Mouse (Mus musculus) right cerebral cortex, adult 2 months (tissue): ENCODE data around the gene Bag5.
"Not testable (repeated sequence)": the region's sequence is repeated elsewhere in the genome, so short reads cannot be mapped to it uniquely, and the experiment has no call there.

Source experiments
- DNase-seq, 2 experiments: peaks; one replicate each; pipeline ENCODE4 v3.0.0; 2021 to 2022; ENCODE audit warnings: low spot score in 2 of 2

Gene Bag5

GRCm38 (mm10) chr12:111674850-111675486 is 38.1 kb downstream of the Bag5 start:
- DNase-seq = no peak

- DNase-seq = no peak
These were observed 40.5 kb downstream of the Bag5 start for GRCm38 (mm10) chr12:111672581-111672980.

GRCm38 (mm10) chr12:111672176-111672575 is 40.9 kb downstream of the Bag5 start, which contains the start of gene Ckb:
Ckb (minus strand) TSS chr12:111672338.
- peak; percentile 91 to 94 for DNase-seq

- peak; percentile 76 to 85 for DNase-seq
These were observed 41.6 kb downstream of the Bag5 start for GRCm38 (mm10) chr12:111671431-111671902.

GRCm38 (mm10) chr12:111670976-111671375 is 42.1 kb downstream of the Bag5 start:
- no peak for DNase-seq

- peak; percentile 75 to 77 for DNase-seq
These were observed 42.6 kb downstream of the Bag5 start for GRCm38 (mm10) chr12:111670371-111670971.

GRCm38 (mm10) chr12:111669961-111670360 is 43.1 kb downstream of the Bag5 start:
- DNase-seq = no peak

GRCm38 (mm10) chr12:111669000-111669788 is 43.9 kb downstream of the Bag5 start:
- peak in 1 of 2 experiments; percentile 44 for DNase-seq

- peak; percentile 98 for DNase-seq
These were observed 44.6 kb downstream of the Bag5 start for GRCm38 (mm10) chr12:111668457-111668912.

- DNase-seq = no peak
These were observed 45.6 kb downstream of the Bag5 start for GRCm38 (mm10) chr12:111667421-111667820.

- DNase-seq = peak; percentile 81 to 87
These were observed 46.7 kb downstream of the Bag5 start for GRCm38 (mm10) chr12:111666380-111666779.

GRCm38 (mm10) chr12:111665041-111665880 is 47.8 kb downstream of the Bag5 start:
- no peak for DNase-seq

GRCm38 (mm10) chr12:111664144-111664634 is 48.9 kb downstream of the Bag5 start:
- DNase-seq = no peak

GRCm38 (mm10) chr12:111663228-111664143 is 49.6 kb downstream of the Bag5 start:
- DNase-seq = peak in 1 of 2 experiments; percentile 33

- DNase-seq = not testable (repeated sequence)
These were observed 51.5 kb downstream of the Bag5 start for GRCm38 (mm10) chr12:111661554-111661953.

- no peak for DNase-seq
These were observed 52.4 kb downstream of the Bag5 start for GRCm38 (mm10) chr12:111660628-111661027.
